Mouse (Mus musculus) cerebellum, postnatal 36 days (tissue): Measurements from ENCODE around the gene Nrp2.

ENCODE experiments used
- DNase-seq, 2 experiments: peaks; one replicate each; pipeline ENCODE4 v3.0.0; 2021 to 2022; ENCODE audit warnings: mixed read lengths in 2 of 2

Nrp2 gene

GRCm38 (mm10) chr1:62724461-62725021 lies 21.5 kb downstream of the Nrp2 start:
- DNase-seq, result no peak

GRCm38 (mm10) chr1:62725032-62725678 lies 22.1 kb downstream of the Nrp2 start:
- no peak for DNase-seq

DNA sequence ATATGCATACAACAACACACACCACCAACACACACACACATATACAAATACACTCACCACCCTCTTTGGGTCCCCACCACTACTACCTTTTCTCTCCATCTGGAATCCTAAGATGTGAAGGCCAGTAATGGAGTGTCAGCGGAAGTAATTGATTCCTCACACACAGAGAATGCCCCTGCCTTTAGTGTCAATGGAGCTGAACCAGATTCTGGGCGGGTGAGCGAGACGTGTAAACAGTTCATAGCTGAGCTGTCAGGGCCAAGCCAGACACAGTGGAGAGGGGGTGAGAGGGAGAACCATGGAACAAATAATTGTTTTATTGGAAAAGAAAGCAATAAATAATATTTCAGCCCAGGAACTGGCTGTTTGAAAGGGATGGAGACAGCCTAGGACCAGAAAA lies 24.1 kb downstream of the Nrp2 start:
- no peak for DNase-seq

- no peak for DNase-seq
These were observed 25.3 kb downstream of the Nrp2 start for GRCm38 (mm10) chr1:62728421-62728820.

DNA sequence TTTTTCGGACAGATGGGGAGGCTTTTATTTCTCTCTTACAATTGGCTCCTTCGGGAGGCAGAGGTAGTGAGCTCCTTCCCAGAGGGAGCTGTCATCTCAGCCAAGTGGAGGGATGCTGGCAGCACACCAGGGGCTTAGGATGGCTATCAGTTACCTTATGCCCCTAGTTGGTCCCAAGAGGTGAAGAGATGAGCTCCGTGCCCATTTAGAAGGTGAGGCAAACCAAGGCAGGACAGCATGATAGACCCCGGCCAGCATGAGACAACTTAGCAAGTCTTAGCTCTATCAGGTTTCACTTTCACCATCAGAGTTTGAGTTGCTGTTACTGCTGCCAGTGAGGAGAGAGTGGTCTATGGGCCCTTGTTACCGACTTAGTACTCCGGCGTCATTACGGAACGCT lies 25.8 kb downstream of the Nrp2 start:
- DNase-seq, result no peak

DNA sequence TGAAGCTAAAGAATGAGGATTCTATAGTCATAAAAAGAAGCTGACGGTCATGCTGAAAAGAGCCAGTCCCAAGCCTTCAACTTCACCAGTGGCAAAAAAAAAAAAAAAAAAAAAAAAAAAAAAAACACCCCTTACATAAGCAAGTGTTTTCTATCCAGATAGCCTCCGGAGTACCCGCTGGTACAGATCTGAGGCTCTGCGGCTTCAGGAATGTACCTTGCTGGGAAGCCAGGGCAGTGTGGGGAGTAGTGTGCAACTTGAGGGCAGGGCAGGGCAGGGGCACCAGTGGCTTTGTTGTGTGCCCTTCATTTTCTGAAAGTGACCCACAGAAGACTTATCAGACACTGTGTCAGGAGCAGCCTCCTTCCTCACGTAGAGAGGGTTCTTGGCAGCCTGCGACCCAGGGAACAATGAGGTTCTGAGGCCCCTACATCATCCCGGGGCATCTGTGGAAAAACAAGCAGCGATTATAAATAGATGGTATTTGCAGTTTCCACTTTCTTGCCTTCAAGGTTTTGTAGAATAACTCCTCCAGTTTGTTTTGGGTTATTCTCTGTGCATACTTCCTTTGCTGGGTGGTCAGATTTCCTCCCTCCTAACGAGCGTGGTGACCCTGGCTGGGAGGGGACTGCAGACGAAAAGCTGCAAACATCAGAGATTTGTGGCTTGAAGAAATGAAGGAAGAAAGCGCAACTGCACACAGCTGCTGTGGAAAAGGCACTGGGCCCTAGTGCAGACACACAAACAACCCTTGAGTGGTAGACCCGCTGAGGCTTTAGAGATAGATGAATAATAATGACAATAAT lies 26.5 kb downstream of the Nrp2 start:
- DNase-seq, result no peak

GRCm38 (mm10) chr1:62732036-62732435 lies 29.0 kb downstream of the Nrp2 start:
- peak; percentile 36 to 55 for DNase-seq

DNA sequence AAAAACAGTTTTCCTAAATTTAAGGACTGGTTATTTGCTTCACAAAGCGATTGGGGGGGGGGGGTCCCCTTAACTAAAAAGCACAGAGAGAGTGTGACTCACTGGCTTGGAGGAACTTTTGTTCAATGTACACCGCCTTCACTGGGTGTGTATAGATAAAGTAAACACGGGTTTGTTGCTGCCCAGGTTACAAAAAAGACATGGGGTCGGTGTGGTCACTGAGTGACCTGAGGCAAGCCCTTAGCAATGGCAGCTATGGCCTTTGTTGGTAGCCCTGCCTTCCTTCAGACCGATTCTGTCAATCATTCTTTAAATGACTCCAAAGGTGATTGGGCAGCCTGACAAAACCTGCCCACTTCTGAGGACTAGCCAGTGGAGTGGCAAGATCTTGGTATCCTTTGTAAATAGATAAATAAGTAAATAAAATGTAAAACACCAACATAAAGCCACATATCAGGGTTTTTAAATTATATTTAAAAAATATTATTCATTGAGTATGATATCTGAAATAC lies 31.4 kb downstream of the Nrp2 start:
- DNase-seq, result no peak

DNA sequence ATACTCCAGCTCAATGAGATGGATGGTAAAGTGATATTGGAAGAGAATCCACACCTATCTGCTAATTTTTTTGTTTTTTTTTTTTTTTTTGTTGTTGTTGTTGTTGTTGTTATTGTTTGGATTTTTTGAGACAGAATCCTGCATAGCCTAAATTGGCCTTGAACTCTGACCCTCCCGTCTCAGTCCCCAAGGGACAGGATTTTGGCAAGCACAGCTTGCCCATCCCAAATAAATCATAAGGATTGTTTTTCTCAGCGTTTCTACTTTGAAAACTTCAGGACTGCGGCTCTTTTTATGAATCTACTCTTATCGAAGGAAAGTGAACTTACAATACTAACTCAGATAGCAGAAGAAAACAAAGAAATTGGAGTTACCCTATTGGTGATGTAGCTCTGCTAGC lies 31.9 kb downstream of the Nrp2 start:
- no peak for DNase-seq

- DNase-seq, result no peak
These were observed 32.8 kb downstream of the Nrp2 start for GRCm38 (mm10) chr1:62735835-62736234.

DNA sequence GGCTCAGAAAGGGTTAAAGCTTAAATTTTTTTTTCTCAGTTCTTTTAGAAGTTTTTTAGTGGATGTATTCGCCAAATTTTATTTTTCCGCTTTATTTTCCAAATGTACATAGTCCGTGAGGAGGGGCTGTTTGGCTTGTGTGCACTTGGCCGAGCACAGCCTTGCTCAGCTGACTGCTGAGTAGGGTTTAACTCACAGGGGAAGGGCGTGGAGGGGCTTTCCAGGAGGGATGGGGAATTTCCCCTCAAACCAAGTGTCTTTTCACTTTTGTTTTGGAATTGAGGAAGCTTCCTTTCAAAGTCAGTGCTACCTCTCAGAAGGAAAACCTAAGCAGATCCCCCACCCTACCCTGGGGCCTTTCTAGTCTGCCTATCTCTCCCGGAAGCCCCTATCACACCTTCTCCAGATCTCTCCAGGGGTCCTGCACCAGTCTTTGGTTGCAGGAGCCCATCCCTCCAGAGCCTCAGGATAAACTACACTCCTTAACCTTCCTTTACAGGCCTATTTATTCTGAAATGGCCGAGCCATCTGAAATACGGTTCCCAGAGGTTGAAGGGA lies 33.4 kb downstream of the Nrp2 start:
- DNase-seq, result no peak

DNA sequence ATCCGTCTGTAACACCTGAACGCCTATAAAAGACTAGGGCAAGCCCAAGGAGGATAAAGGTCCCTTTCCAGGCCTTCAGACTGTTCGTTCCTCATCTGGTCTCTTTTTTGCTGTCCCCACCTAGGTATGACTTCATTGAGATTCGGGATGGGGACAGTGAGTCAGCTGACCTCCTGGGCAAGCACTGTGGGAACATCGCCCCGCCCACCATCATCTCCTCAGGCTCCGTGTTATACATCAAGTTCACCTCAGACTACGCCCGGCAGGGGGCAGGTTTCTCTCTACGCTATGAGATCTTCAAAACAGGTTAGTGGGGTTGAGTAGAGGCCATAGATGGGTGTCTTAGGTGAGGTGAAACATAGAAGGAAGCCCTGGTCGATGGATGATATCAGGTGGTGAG lies 35.1 kb downstream of the Nrp2 start:
- DNase-seq, result no peak

GRCm38 (mm10) chr1:62742092-62742491 lies 39.0 kb downstream of the Nrp2 start:
- DNase-seq, result no peak

DNA sequence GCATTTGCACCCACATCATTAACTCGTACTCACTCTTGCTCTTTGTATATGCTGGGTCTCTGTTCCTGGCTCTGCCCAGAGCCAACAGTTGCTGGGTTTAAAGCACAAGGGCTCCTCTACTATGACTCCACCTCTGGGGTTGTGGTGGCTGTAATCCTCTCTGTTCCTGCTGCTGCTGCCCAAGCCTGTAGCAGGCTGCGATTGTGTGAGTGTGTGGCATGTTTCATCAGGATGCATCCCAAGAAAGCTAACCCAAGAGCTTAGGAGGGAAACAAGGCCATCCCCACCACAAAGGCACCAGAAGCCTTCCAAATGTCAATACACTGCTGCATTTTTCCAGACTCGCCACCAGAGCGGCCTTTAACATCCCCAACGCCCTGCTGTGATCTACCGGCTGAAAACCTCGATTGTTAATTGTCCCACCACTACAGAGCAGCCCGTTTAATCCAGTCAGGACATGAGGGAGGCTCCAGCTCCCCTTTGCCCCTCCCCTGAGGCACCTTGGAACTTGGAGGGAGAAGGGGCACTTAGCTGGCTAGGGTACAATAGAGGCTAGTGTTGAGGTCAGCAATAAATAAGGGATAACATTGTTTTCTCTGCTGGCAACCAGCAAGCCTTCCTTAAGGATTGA lies 40.1 kb downstream of the Nrp2 start:
- DNase-seq, result no peak

GRCm38 (mm10) chr1:62745889-62746288 lies 42.8 kb downstream of the Nrp2 start:
- no peak for DNase-seq

- no peak for DNase-seq
These were observed 44.5 kb downstream of the Nrp2 start for GRCm38 (mm10) chr1:62747421-62748111.

- no peak for DNase-seq
These were observed 45.3 kb downstream of the Nrp2 start for GRCm38 (mm10) chr1:62748361-62748760.

- DNase-seq, result no peak
These were observed 46.6 kb downstream of the Nrp2 start for GRCm38 (mm10) chr1:62749716-62750115.

DNA sequence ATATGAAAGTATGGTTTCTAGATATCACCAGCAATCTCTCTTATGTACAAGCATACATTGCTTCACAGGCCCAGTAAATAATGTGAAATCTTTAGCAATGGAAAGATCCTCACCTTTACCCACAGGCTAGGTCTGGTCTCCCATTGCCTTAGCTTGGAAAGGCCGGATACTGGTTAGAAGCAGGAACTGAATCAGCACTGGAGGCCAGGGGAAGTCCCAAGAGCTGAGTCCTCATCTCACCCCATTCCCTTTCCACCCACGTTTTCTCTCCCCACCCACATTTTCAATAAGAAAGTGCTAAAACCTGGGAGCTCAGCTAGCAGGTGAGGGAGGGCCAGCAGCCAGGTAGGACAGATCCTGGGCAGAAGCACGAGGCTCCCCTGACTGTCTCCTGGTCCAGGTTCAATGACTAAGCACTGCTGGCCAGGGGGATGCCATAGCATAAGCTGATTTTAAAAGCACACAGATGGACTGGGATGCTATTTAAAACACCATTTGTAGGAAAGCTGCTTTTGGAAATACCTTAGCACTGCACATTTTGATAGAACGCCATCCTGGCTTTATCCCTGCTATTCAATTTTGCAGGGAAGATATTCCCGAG lies 47.4 kb downstream of the Nrp2 start:
- DNase-seq, result no peak

DNA sequence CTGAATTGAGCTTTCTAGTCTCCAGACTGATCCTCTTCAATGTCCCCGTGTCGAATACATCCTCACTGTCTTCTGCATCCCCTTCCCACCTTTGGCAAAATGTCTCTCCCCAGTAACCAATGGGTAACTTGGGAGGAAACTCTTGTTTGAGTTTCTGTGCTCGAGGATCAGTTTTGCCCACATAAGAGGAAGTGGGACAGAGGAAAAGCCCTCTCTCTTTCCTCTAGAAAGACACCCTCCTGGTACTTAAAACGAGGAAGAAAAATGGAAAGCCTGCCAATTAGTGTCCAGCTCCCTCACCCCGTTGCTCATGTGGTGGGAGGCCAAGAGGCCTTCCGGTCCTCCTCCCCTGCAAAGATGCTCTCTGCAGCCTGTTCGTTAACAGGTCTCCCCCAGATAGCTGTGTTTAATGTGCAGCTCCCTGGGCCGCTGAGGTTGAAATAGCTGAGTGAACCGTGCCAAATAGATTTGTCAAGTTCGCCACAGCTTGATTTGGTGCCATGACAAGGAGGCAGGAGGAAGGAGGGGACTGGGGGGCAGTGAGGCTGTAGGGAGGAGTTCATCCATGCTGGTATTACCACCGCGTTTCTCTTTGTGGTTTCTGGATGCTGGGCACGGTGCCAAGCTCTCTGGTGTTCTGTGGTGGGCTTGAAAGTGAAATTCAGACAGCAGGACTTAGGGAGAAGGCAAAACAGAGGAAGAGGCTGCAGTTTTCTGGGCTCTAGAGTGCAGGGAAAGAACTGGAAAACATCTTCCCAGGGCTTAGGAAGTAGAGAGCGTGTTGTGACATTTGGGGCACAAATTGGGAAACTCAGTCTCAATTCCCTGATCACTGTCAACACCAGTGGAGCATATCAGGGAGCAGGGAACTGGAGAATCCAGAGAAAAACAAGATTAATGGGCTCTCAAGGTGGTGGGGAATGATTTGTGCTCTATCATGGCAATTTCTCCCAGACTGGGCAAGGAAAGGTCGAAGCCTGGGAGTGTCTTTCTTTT lies 48.2 kb downstream of the Nrp2 start:
- DNase-seq, result no peak

GRCm38 (mm10) chr1:62752055-62752454 lies 49.0 kb downstream of the Nrp2 start:
- DNase-seq, result no peak
